19 mouse cellular contexts compared by ENCODE assay signal in genomic region chr2:119500965-119501652, GRCm38 (mm10).
"Had no signal": no experiment of that assay in that cellular context is flagged by ENCODE, and none has a peak within 500 bp of the region (broad histone marks: within the 10 kb centered on the region; RNA-seq: fewer than 3 reads in every experiment).

No protein-coding gene starts in this region.

- DNase-seq: kidney, adult 11 months; kidney, adult 8-10 months; kidney, postnatal 10 days; kidney, postnatal 36 days; left cerebral cortex, postnatal 4 days; lung, adult 18-20 months; lung, postnatal 10 days; lung, postnatal 36 days; thymus, adult 2 months; thymus, postnatal 14 days had no signal

- H3K27me3 ChIP-seq: kidney, embryonic 15.5 days; limb, embryonic 12.5 days; limb, embryonic 15.5 days; liver, embryonic 15.5 days; lung, embryonic 15.5 days; midbrain, embryonic 13.5 days had no signal

- H3K27ac ChIP-seq: kidney, embryonic 15.5 days; limb, embryonic 12.5 days; limb, embryonic 15.5 days; liver, embryonic 15.5 days; lung, embryonic 15.5 days; midbrain, embryonic 10.5 days; midbrain, embryonic 13.5 days had no signal

- ATAC-seq: midbrain, embryonic 13.5 days had no signal

- H3K4me2 ChIP-seq: kidney, embryonic 15.5 days; limb, embryonic 12.5 days; limb, embryonic 15.5 days; liver, embryonic 11.5 days; liver, embryonic 15.5 days; lung, embryonic 15.5 days; midbrain, embryonic 13.5 days had no signal

- H3K36me3 ChIP-seq: kidney, embryonic 15.5 days; limb, embryonic 12.5 days; limb, embryonic 15.5 days; liver, embryonic 15.5 days; lung, embryonic 15.5 days; midbrain, embryonic 10.5 days; midbrain, embryonic 13.5 days had no signal

- H3K4me1 ChIP-seq: kidney, embryonic 15.5 days; limb, embryonic 12.5 days; limb, embryonic 15.5 days; liver, embryonic 15.5 days; lung, embryonic 15.5 days; midbrain, embryonic 10.5 days; midbrain, embryonic 13.5 days had no signal

- H3K4me3 ChIP-seq: kidney, embryonic 15.5 days; limb, embryonic 12.5 days; limb, embryonic 15.5 days; liver, embryonic 15.5 days; lung, embryonic 15.5 days; megakaryocyte, embryonic 14.5 days; midbrain, embryonic 10.5 days; midbrain, embryonic 13.5 days had no signal

- H3K9ac ChIP-seq: kidney, embryonic 15.5 days; limb, embryonic 12.5 days; limb, embryonic 15.5 days; liver, embryonic 15.5 days; lung, embryonic 15.5 days; midbrain, embryonic 13.5 days had no signal

- H3K9me3 ChIP-seq: kidney, embryonic 15.5 days; limb, embryonic 12.5 days; limb, embryonic 15.5 days; liver, embryonic 15.5 days; lung, embryonic 15.5 days; megakaryocyte, embryonic 14.5 days; midbrain, embryonic 10.5 days; midbrain, embryonic 13.5 days had no signal
